Mouse (Mus musculus) MEL (cell line): ENCODE data around the gene Mccc1. TPM values are rescaled to one million over a fixed set of nuclear protein-coding genes. Genes with fewer than 3 reads are reported as not detected.

Source experiments
- DNase-seq: peaks from one replicate; pipeline ENCODE4 v3.0.0; 2011; ENCODE audit warnings: low read depth, low spot score
- H3K27ac ChIP-seq: 2 replicates; pipeline ENCODE4 v1.5.1; 2012; ENCODE audit warnings: low read depth, mild to moderate bottlenecking, control low read depth, low read length, moderate library complexity; ENCODE audit not compliant: control insufficient read depth
- H3K27me3 ChIP-seq, 2 experiments: fragments of 150-350 bp in 1 of 2; sonication (generic) in 1 of 2; 2 replicates each; pipeline ENCODE4 v1.6.1; 2012; ENCODE audit warnings: low read length in 2 of 2, mild to moderate bottlenecking in 2 of 2, improper control_type of control experiment in 1 of 2, moderate library complexity in 1 of 2; ENCODE audit not compliant: insufficient read depth in 2 of 2, control insufficient read depth in 1 of 2
- H3K36me3 ChIP-seq, 2 experiments: 2 replicates each; pipeline ENCODE4 v1.6.1; 2012 to 2014; ENCODE audit warnings: low read length in 2 of 2, improper control_type of control experiment in 1 of 2, inconsistent platforms in 1 of 2, mild to moderate bottlenecking in 1 of 2; ENCODE audit not compliant: insufficient read depth in 2 of 2, control insufficient read depth in 1 of 2
- H3K4me1 ChIP-seq, 2 experiments: fragments of 150-350 bp in 1 of 2; sonication (generic) in 1 of 2; 2 replicates each; pipeline ENCODE4 v1.6.1; 2012; ENCODE audit warnings: low read length in 2 of 2, improper control_type of control experiment in 1 of 2, mild to moderate bottlenecking in 1 of 2; ENCODE audit not compliant: insufficient read depth in 2 of 2, control insufficient read depth in 1 of 2
- H3K4me3 ChIP-seq, 2 experiments: fragments of 150-350 bp in 1 of 2; sonication (generic) in 1 of 2; 2 replicates each; pipeline ENCODE4 v1.5.1; 2012; ENCODE audit warnings: low read depth in 2 of 2, low read length in 2 of 2, mild to moderate bottlenecking in 2 of 2, moderate library complexity in 2 of 2, control low read depth in 1 of 2, improper control_type of control experiment in 1 of 2; ENCODE audit not compliant: control insufficient read depth in 1 of 2, insufficient read depth in 1 of 2
- H3K79me2 ChIP-seq: 2 replicates; pipeline ENCODE4 v1.6.1; 2012; ENCODE audit warnings: mild to moderate bottlenecking, low read length, moderate library complexity; ENCODE audit not compliant: control insufficient read depth, poor library complexity, insufficient read depth
- H3K9ac ChIP-seq: 2 replicates; pipeline ENCODE4 v1.6.1; 2012; ENCODE audit warnings: low read depth, mild to moderate bottlenecking, control low read depth, low read length, moderate library complexity; ENCODE audit not compliant: control insufficient read depth, poor library complexity, severe bottlenecking
- H3K9me3 ChIP-seq: fragments of 150-350 bp; sonication (generic); replicated peaks from 2 replicates; pipeline ENCODE4 v1.6.1; 2012; ENCODE audit warnings: mild to moderate bottlenecking, low read length, improper control_type of control experiment, moderate library complexity; ENCODE audit not compliant: insufficient read depth
- BHLHE40 ChIP-seq: IDR thresholded peaks from 2 replicates; pipeline ENCODE4 v1.6.1; 2012; ENCODE audit warnings: low read depth, mild to moderate bottlenecking, inconsistent platforms, low read length, improper control_type of control experiment, borderline replicate concordance
- CTCF ChIP-seq, 3 experiments: IDR thresholded peaks in 2 of 3; conservative IDR thresholded peaks in 1 of 3; 2 replicates each; pipeline ENCODE4 v1.5.1; 2011 to 2012; ENCODE audit warnings: low read length in 3 of 3, low read depth in 2 of 3, mild to moderate bottlenecking in 2 of 3, improper control_type of control experiment in 1 of 3, inconsistent platforms in 1 of 3, mixed read lengths in 1 of 3, moderate library complexity in 1 of 3; ENCODE audit not compliant: control insufficient read depth in 1 of 3, insufficient read depth in 1 of 3, poor library complexity in 1 of 3, severe bottlenecking in 1 of 3
- E2F4 ChIP-seq: IDR thresholded peaks from 2 replicates; pipeline ENCODE4 v1.6.1; 2011; ENCODE audit warnings: low read depth, low read length, improper control_type of control experiment, borderline replicate concordance
- ELF1 ChIP-seq: IDR thresholded peaks from 2 replicates; pipeline ENCODE4 v1.6.1; 2014; ENCODE audit warnings: low read depth, mild to moderate bottlenecking, inconsistent platforms, low read length, improper control_type of control experiment, moderate library complexity
- EP300 ChIP-seq, 2 experiments: IDR thresholded peaks; 2 replicates each; pipeline ENCODE4 v1.6.1; 2011; ENCODE audit warnings: improper control_type of control experiment in 2 of 2, low read length in 2 of 2, low read depth in 1 of 2, mild to moderate bottlenecking in 1 of 2
- ETS1 ChIP-seq: IDR thresholded peaks from 2 replicates; pipeline ENCODE4 v1.6.1; 2012; ENCODE audit warnings: low read depth, mild to moderate bottlenecking, inconsistent platforms, low read length, improper control_type of control experiment, moderate library complexity
- JUND ChIP-seq: IDR thresholded peaks from 2 replicates; pipeline ENCODE4 v1.6.1; 2011; ENCODE audit warnings: low read depth, mild to moderate bottlenecking, improper control_type of control experiment, low read length
- KAT2A ChIP-seq: conservative IDR thresholded peaks from 2 replicates; pipeline ENCODE4 v1.6.1; 2012; ENCODE audit warnings: low read depth, low read length, improper control_type of control experiment, inconsistent platforms
- MAX ChIP-seq: IDR thresholded peaks from 2 replicates; pipeline ENCODE4 v1.6.1; 2011; ENCODE audit warnings: low read length, improper control_type of control experiment
- MAZ ChIP-seq: IDR thresholded peaks from 2 replicates; pipeline ENCODE4 v1.6.1; 2012; ENCODE audit warnings: low read depth, mild to moderate bottlenecking, inconsistent platforms, low read length, improper control_type of control experiment
- MXI1 ChIP-seq: IDR thresholded peaks from 2 replicates; pipeline ENCODE4 v1.6.1; 2011; ENCODE audit warnings: mild to moderate bottlenecking, low read depth, low read length, improper control_type of control experiment
- NELFE ChIP-seq: IDR thresholded peaks from 2 replicates; pipeline ENCODE4 v1.6.1; 2011; ENCODE audit warnings: low read depth, low read length, improper control_type of control experiment
- NRF1 ChIP-seq: IDR thresholded peaks from 2 replicates; pipeline ENCODE4 v1.6.1; 2014; ENCODE audit warnings: low read depth, mild to moderate bottlenecking, inconsistent platforms, low read length, improper control_type of control experiment, moderate library complexity; ENCODE audit not compliant: poor library complexity, insufficient read depth, severe bottlenecking
- POLR2A ChIP-seq, 2 experiments: IDR thresholded peaks; 2 replicates each; pipeline ENCODE4 v1.6.1; 2011 to 2012; ENCODE audit warnings: low read length in 2 of 2, mild to moderate bottlenecking in 2 of 2, control low read depth in 1 of 2, improper control_type of control experiment in 1 of 2, low read depth in 1 of 2, moderate library complexity in 1 of 2; ENCODE audit not compliant: control insufficient read depth in 1 of 2, insufficient read depth in 1 of 2, poor library complexity in 1 of 2
- POLR2AphosphoS2 ChIP-seq: IDR thresholded peaks from 2 replicates; pipeline ENCODE4 v1.6.1; 2011; ENCODE audit warnings: low read length, improper control_type of control experiment
- POLR2AphosphoS5 ChIP-seq: IDR thresholded peaks from 2 replicates; pipeline ENCODE4 v1.6.1; 2012; ENCODE audit warnings: low read depth, borderline replicate concordance, mild to moderate bottlenecking, inconsistent platforms, low read length, moderate library complexity, mixed read lengths
- SMC3 ChIP-seq: IDR thresholded peaks from 2 replicates; pipeline ENCODE4 v1.6.1; 2011; ENCODE audit warnings: low read depth, low read length, improper control_type of control experiment
- USF2 ChIP-seq, 2 experiments: IDR thresholded peaks; 2 replicates each; pipeline ENCODE4 v1.6.1; 2011 to 2012; ENCODE audit warnings: improper control_type of control experiment in 2 of 2, low read length in 2 of 2, borderline replicate concordance in 1 of 2, inconsistent platforms in 1 of 2, low read depth in 1 of 2, mild to moderate bottlenecking in 1 of 2; ENCODE audit not compliant: insufficient read depth in 1 of 2
- polyA plus RNA-seq, 2 experiments: library from polyadenylated mRNA; stranded (reverse) in 1 of 2; unstranded in 1 of 2; fragments of >175 nt in 1 of 2; fragments of >200 nt in 1 of 2; gene quantifications; 2 replicates each; pipeline versions ENCODE4 v1.2.1 to v1.2.4; 2012; ENCODE audit warnings: low replicate concordance in 2 of 2, low read depth in 1 of 2; ENCODE audit not compliant: insufficient read length in 2 of 2, insufficient read depth in 1 of 2, missing spikeins in 1 of 2
- total RNA-seq: library from RNA; depleted of rRNA; stranded (reverse); fragments of 300-350 nt; gene quantifications from 2 replicates; pipeline ENCODE4 v1.2.3, GENCODE M21; 2012

The Mccc1 gene
- total and polyA plus RNA-seq, 3 experiments: 4.0 to 14.7 TPM; not detected in 1

- peak in 1 of 2 experiments; percentile 80; a peak in 2 of 4 replicates for TF ChIP-seq USF2 (IDR thresholded peaks at IDR 0.05; ENCODE audit: borderline replicate concordance in 1 of 2, insufficient read depth in 1 of 2, low read depth in 1 of 2, low read length in 2 of 2)
- TF ChIP-seq POLR2A (IDR thresholded peaks at IDR 0.05; ENCODE audit: control insufficient read depth in 1 of 2, insufficient read depth in 1 of 2, low read depth in 1 of 2, low read length in 2 of 2, poor library complexity in 1 of 2): peak; percentile 47 to 59; a peak in 1 of 4 replicates
- TF ChIP-seq MAX: no peak
- no peak; the same call in 1 of the 2 replicates for TF ChIP-seq ELF1
- TF ChIP-seq BHLHE40: peak; percentile 82
- TF ChIP-seq MAZ: peak; percentile 59; the same call in 1 of the 2 replicates
- TF ChIP-seq, all 39 proteins: peak for 16
Measured at GRCm38 (mm10) chr3:36000275-36001239, at the start of gene Mccc1 (continued).

- Histone ChIP-seq H3K4me1 (no peaks in the 10 kb centered on the region), H3K9ac (no peak overlapping the region), H3K9me3 (no peaks in the 10 kb centered on the region), H3K27ac (no peak overlapping the region), H3K27me3 (peaks cover 9 to 16% of the 10 kb centered on the region in 2 experiments), H3K79me2 (no peaks in the 10 kb centered on the region), H3K36me3 (no peaks in the 10 kb centered on the region), H3K4me3 (no peak overlapping the region)
- no peak for DNase-seq
- TF ChIP-seq POLR2AphosphoS2: no peak
- no peak for TF ChIP-seq JUND
- no peak for TF ChIP-seq E2F4
- no peak for TF ChIP-seq POLR2AphosphoS5
- no peak for TF ChIP-seq ELF1
- no peak for TF ChIP-seq NRF1
- no peak for TF ChIP-seq USF2 (IDR thresholded peaks at IDR 0.05; ENCODE audit: borderline replicate concordance in 1 of 2, insufficient read depth in 1 of 2, low read depth in 1 of 2, low read length in 2 of 2)
- TF ChIP-seq KAT2A: no peak
- no peak for TF ChIP-seq NELFE
- TF ChIP-seq CTCF (IDR thresholded peaks at IDR 0.05 in 2 of 3, conservative IDR thresholded peaks at IDR 0.05 in 1 of 3; ENCODE audit: control insufficient read depth in 1 of 3, insufficient read depth in 1 of 3, low read depth in 2 of 3, low read length in 3 of 3, poor library complexity in 1 of 3, severe bottlenecking in 1 of 3): no peak
- no peak for TF ChIP-seq EP300 (IDR thresholded peaks at IDR 0.05; ENCODE audit: low read depth in 1 of 2, low read length in 2 of 2)
- TF ChIP-seq MXI1: no peak
- no peak for TF ChIP-seq ETS1
- no peak for TF ChIP-seq SMC3
Measured at GRCm38 (mm10) chr3:36049106-36049505, 48.6 kb upstream of the Mccc1 start.
